Mouse (Mus musculus) forebrain, postnatal 0 days (tissue): Measurements from ENCODE around the gene Sec13. TPM values are rescaled to one million over a fixed set of nuclear protein-coding genes. Genes with fewer than 3 reads are reported as not detected.
A peak's percentile ranks its signal among the peaks of the same experiment; 100 is the strongest.

Source experiments
- ATAC-seq: fragments of 200-750 bp; cut with Nextera tagmentation; 2 replicates; pipeline ENCODE4 v1.8.0; 2017; ENCODE audit warnings: mild to moderate bottlenecking, moderate library complexity
- DNase-seq: peaks from one replicate; pipeline ENCODE4 v3.0.0-alpha.2; 2015
- H3K27ac ChIP-seq: fragments of 300-500 bp; sonication (generic); 2 replicates; pipeline ENCODE4 v1.5.1; 2014; ENCODE audit warnings: low read depth, mild to moderate bottlenecking, antibody characterized with exemption, low read length, moderate library complexity, mixed read lengths
- H3K27me3 ChIP-seq: fragments of 300-500 bp; sonication (generic); 2 replicates; pipeline ENCODE4 v1.6.1; 2014; ENCODE audit warnings: mild to moderate bottlenecking, low read length, mixed read lengths; ENCODE audit not compliant: insufficient read depth
- H3K36me3 ChIP-seq: fragments of 300-500 bp; sonication (generic); 2 replicates; pipeline ENCODE4 v1.6.1; 2014; ENCODE audit warnings: mild to moderate bottlenecking, moderate library complexity; ENCODE audit not compliant: insufficient read depth
- H3K4me1 ChIP-seq: fragments of 300-500 bp; sonication (generic); 2 replicates; pipeline ENCODE4 v1.6.1; 2014; ENCODE audit warnings: antibody characterized with exemption; ENCODE audit not compliant: insufficient read depth
- H3K4me2 ChIP-seq: fragments of 300-500 bp; sonication (generic); 2 replicates; pipeline ENCODE4 v1.6.1; 2014; ENCODE audit warnings: low read depth, mild to moderate bottlenecking, moderate library complexity
- H3K4me3 ChIP-seq: fragments of 300-500 bp; sonication (generic); 2 replicates; pipeline ENCODE4 v1.5.1; 2014; ENCODE audit warnings: low read depth, low read length, mixed read lengths
- H3K9ac ChIP-seq: fragments of 300-500 bp; sonication (generic); 2 replicates; pipeline ENCODE4 v1.6.1; 2014; ENCODE audit warnings: mild to moderate bottlenecking
- H3K9me3 ChIP-seq: fragments of 300-500 bp; sonication (generic); 2 replicates; pipeline ENCODE4 v1.6.1; 2016; ENCODE audit warnings: low read length
- CTCF ChIP-seq: sonication (generic); IDR thresholded peaks from 2 replicates; pipeline ENCODE4 v1.5.1; 2016; ENCODE audit warnings: antibody characterized with exemption, control low read depth, low read depth
- WGBS: fragments of 180-500 bp; shearing (Covaris S2); extraction: QIAGEN DNeasy Blood & Tissue Kit; methylation state at CpG from one replicate; pipeline ENCODE4 v1.1.7; 2014; 5-methylcytosine and 5-hydroxymethylcytosine counted together
- polyA plus RNA-seq: library from polyadenylated mRNA; unstranded; fragments of >200 nt; fragmentation: Nextera tagmentation; extraction: Ambion mirVana; gene quantifications from 2 replicates; pipeline ENCODE4 v1.2.1, GENCODE M21; 2015
- total RNA-seq: library from RNA; depleted of rRNA; stranded (reverse); fragments of >200 nt; gene quantifications from 2 replicates; pipeline ENCODE4 v1.2.3, GENCODE M21; 2014; rRNA removed

Sec13 gene
- 167 and 189 TPM in 2 replicates for total RNA-seq
- polyA plus RNA-seq, result 183 and 194 TPM in 2 replicates

GRCm38 (mm10) chr6:113740236-113741217 is at the start of gene Sec13:
TSS of gene Sec13 (minus strand) at chr6:113740743.
- Histone ChIP-seq H3K9ac (peak within 1 kb of the TSS; percentile 85), H3K27me3 (no peaks in the 10 kb centered on the region), H3K4me2 (peak within 1 kb of the TSS; percentile 84), H3K9me3 (no peaks in the 10 kb centered on the region), H3K4me3 (peak within 1 kb of the TSS; percentile 67), H3K36me3 (peaks cover 20% of the 10 kb centered on the region), H3K4me1 (peaks cover 11% of the 10 kb centered on the region), H3K27ac (peak within 1 kb of the TSS; percentile 69)
- ATAC-seq (peak; percentile 91), DNase-seq (peak; percentile 95)
- no peak for TF ChIP-seq CTCF
- WGBS, result 5% methylated on average over 41 of the region's 41 CpGs

GRCm38 (mm10) chr6:113787459-113787968 is 47.0 kb upstream of the Sec13 start:
- Histone ChIP-seq H3K27ac (no peak overlapping the region), H3K4me3 (no peak overlapping the region), H3K27me3 (no peaks in the 10 kb centered on the region), H3K9me3 (no peaks in the 10 kb centered on the region), H3K4me1 (no peaks in the 10 kb centered on the region), H3K36me3 (peaks cover 48% of the 10 kb centered on the region), H3K9ac (no peak overlapping the region), H3K4me2 (no peak overlapping the region)
- ATAC-seq, result no peak
- no peak for DNase-seq
- WGBS, result 61% methylated on average over 6 of the region's 6 CpGs
- TF ChIP-seq CTCF, result no peak

- no peak for ATAC-seq
- Histone ChIP-seq H3K27me3 (no peaks in the 10 kb centered on the region), H3K4me2 (no peak overlapping the region), H3K9ac (no peak overlapping the region), H3K9me3 (no peaks in the 10 kb centered on the region), H3K4me1 (no peaks in the 10 kb centered on the region), H3K27ac (no peak overlapping the region), H3K4me3 (no peak overlapping the region), H3K36me3 (peaks cover 50% of the 10 kb centered on the region)
- no peak for DNase-seq
- TF ChIP-seq CTCF, result no peak
- 83% methylated on average over 7 of the region's 7 CpGs for WGBS
Measured at GRCm38 (mm10) chr6:113785658-113786057, 45.1 kb upstream of the Sec13 start.

DNA sequence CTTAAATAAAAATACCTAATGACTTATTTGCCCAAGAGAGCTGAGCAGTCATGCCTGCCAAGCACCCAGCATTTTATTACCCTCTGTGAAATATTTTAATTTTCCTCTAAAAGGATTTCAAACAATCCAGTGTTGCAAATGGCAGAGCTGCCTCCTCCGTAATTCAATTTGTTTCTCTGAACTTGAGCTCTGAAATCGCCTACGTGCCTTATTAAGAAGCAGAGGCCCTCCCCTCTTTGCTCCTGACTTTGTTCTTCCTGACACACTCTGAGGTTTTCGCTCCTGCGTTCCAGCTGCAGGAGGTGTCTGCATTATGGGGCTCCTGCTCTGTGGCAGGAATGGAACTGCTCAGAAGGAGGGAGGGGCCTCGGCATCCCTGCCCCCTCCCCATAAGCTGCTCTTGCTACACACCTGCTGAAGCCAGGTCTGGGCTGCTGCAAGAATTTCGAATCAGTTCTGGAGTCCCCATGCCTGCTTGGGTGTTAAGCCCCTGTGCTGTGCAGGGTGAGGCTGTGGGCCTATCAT is 37.7 kb upstream of the Sec13 start:
- ATAC-seq (peak; percentile 56; the same call in 1 of the 2 replicates), DNase-seq (no peak)
- WGBS, result 49% methylated on average over 7 of the region's 7 CpGs
- Histone ChIP-seq H3K4me3 (no peak overlapping the region), H3K9me3 (no peaks in the 10 kb centered on the region), H3K27me3 (no peaks in the 10 kb centered on the region), H3K36me3 (peaks cover 49% of the 10 kb centered on the region), H3K27ac (no peak overlapping the region), H3K4me2 (no peak overlapping the region), H3K9ac (no peak overlapping the region), H3K4me1 (no peaks in the 10 kb centered on the region)
- no peak for TF ChIP-seq CTCF

- Histone ChIP-seq H3K36me3 (peaks cover 79% of the 10 kb centered on the region), H3K27ac (no peak overlapping the region), H3K4me3 (no peak overlapping the region), H3K27me3 (no peaks in the 10 kb centered on the region), H3K9ac (no peak overlapping the region), H3K9me3 (no peaks in the 10 kb centered on the region), H3K4me2 (no peak overlapping the region), H3K4me1 (no peaks in the 10 kb centered on the region)
- DNase-seq (no peak), ATAC-seq (no peak)
- 70% methylated on average over 11 of the region's 11 CpGs for WGBS
- no peak for TF ChIP-seq CTCF
Measured at GRCm38 (mm10) chr6:113768804-113769203, 28.3 kb upstream of the Sec13 start.

- peaks cover 86% of the 10 kb centered on the region for H3K36me3 ChIP-seq
Measured at GRCm38 (mm10) chr6:113761644-113762043, 21.1 kb upstream of the Sec13 start.

DNA sequence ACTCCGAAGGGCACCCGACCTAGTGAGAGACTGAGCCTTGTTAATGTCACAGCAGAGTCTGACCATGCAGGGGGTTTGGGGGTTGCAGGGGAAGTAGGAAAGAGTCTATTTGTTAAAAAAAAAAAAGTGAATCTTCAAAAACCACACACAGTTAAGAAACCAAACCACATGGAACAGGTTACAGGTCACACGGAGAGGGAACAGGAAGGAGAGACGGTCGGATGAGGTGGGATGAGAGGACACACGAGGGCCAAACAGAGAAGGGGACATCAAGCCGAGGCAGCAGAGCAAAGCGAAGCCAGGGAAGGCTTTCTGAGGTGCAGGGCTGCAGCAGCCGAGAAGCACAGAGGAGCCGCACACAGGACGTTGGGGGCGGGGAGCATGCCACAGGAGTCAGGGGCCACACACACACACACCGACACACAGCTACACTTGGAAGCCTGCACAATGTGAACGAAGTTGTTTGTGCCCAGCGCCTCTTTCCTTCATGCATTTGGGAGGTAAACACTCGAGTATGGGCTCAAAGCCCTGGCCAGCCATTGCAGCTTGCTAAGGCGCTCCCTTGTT is 8.7 kb upstream of the Sec13 start:
- 67% methylated on average over 17 of the region's 17 CpGs for WGBS
- Histone ChIP-seq H3K9ac (no peak overlapping the region), H3K4me3 (no peak overlapping the region), H3K4me1 (no peaks in the 10 kb centered on the region), H3K4me2 (no peak overlapping the region), H3K27ac (no peak overlapping the region), H3K9me3 (no peaks in the 10 kb centered on the region), H3K36me3 (peaks cover 49% of the 10 kb centered on the region), H3K27me3 (no peaks in the 10 kb centered on the region)
- DNase-seq (no peak), ATAC-seq (no peak)
- TF ChIP-seq CTCF, result no peak

More at GRCm38 (mm10) chr6:113761644-113762043, 21.1 kb upstream of the Sec13 start:
- no peaks in the 10 kb centered on the region for H3K9me3 ChIP-seq
- WGBS, result 23% methylated on average over 7 of the region's 7 CpGs
- H3K27me3 ChIP-seq, result no peaks in the 10 kb centered on the region
- DNase-seq (peak; percentile 87), ATAC-seq (peak; percentile 68)
- no peak overlapping the region for H3K27ac ChIP-seq
- H3K9ac ChIP-seq, result no peak overlapping the region
- no peaks in the 10 kb centered on the region for H3K4me1 ChIP-seq
- peak; percentile 98 for TF ChIP-seq CTCF
- H3K4me2 ChIP-seq, result no peak overlapping the region
- no peak overlapping the region for H3K4me3 ChIP-seq
